Mouse (Mus musculus) CH12.LX (cell line): ENCODE measurements at regions not wholly inside any gene's neighbourhood (a gene's known extent, or its start where the extent isn't known, plus 50 kb on each side); places are given as distances from the start of the nearest gene placed in this dataset.

Source experiments
- DNase-seq: peaks from one replicate; pipeline ENCODE4 v3.0.0-alpha.2; 2013; ENCODE audit errors: extremely low read depth
- H3K27ac ChIP-seq: 2 replicates; pipeline ENCODE4 v1.5.1; 2012; ENCODE audit warnings: low read depth, mild to moderate bottlenecking, control low read depth, moderate library complexity; ENCODE audit not compliant: insufficient read depth
- H3K27me3 ChIP-seq: replicated peaks from 2 replicates; pipeline ENCODE3; 2012; ENCODE audit warnings: inconsistent platforms
- H3K36me3 ChIP-seq, 2 experiments: replicated peaks in 1 of 2; 2 replicates each; pipeline versions ENCODE3 to v1.6.1; 2012; ENCODE audit warnings: inconsistent platforms in 1 of 2, low read length in 1 of 2, mild to moderate bottlenecking in 1 of 2, mixed read lengths in 1 of 2, moderate library complexity in 1 of 2; ENCODE audit not compliant: control insufficient read depth in 1 of 2, insufficient read depth in 1 of 2
- H3K4me1 ChIP-seq, 2 experiments: 2 replicates each; pipeline ENCODE4 v1.6.1; 2012; ENCODE audit warnings: inconsistent platforms in 1 of 2, moderate library complexity in 1 of 2; ENCODE audit not compliant: insufficient read depth in 2 of 2, control insufficient read depth in 1 of 2
- H3K4me2 ChIP-seq: 2 replicates; pipeline ENCODE4 v1.6.1; 2012; ENCODE audit warnings: low read depth, mild to moderate bottlenecking, control low read depth; ENCODE audit not compliant: poor library complexity, insufficient read depth, severe bottlenecking
- H3K4me3 ChIP-seq, 3 experiments: fragments of 150-350 bp in 1 of 3; sonication (generic) in 1 of 3; replicated peaks in 1 of 3; 2 replicates each; pipeline versions ENCODE3 to v1.5.1; 2011 to 2012; ENCODE audit warnings: low read depth in 2 of 3, low read length in 2 of 3, mild to moderate bottlenecking in 2 of 3, moderate library complexity in 2 of 3, control low read depth in 1 of 3, improper control_type of control experiment in 1 of 3, inconsistent platforms in 1 of 3, mixed read lengths in 1 of 3; ENCODE audit not compliant: poor library complexity in 1 of 3
- H3K79me2 ChIP-seq: replicated peaks from 2 replicates; pipeline ENCODE4 v1.6.1; 2012; ENCODE audit warnings: mild to moderate bottlenecking, moderate library complexity; ENCODE audit not compliant: control insufficient read depth, poor library complexity, insufficient read depth, severe bottlenecking; ENCODE audit errors: extremely low read depth
- H3K9ac ChIP-seq: 2 replicates; pipeline ENCODE4 v1.6.1; 2012; ENCODE audit warnings: low read depth, mild to moderate bottlenecking, control low read depth, moderate library complexity; ENCODE audit not compliant: insufficient read depth
- H3K9me3 ChIP-seq: replicated peaks from 2 replicates; pipeline ENCODE3; 2012; ENCODE audit warnings: low read length, inconsistent platforms, mixed read lengths
- BHLHE40 ChIP-seq: IDR thresholded peaks from 2 replicates; pipeline ENCODE4 v1.6.1; 2011; ENCODE audit warnings: mild to moderate bottlenecking, low read depth, low read length, improper control_type of control experiment
- CHD2 ChIP-seq: IDR thresholded peaks from 2 replicates; pipeline ENCODE4 v1.6.1; 2011; ENCODE audit warnings: low read length, improper control_type of control experiment
- CTCF ChIP-seq, 2 experiments: IDR thresholded peaks in 1 of 2; conservative IDR thresholded peaks in 1 of 2; 2 replicates each; pipeline ENCODE4 v1.5.1; 2011 to 2012; ENCODE audit warnings: low read depth in 2 of 2, low read length in 2 of 2, improper control_type of control experiment in 1 of 2, inconsistent platforms in 1 of 2, mild to moderate bottlenecking in 1 of 2, moderate library complexity in 1 of 2
- ELF1 ChIP-seq: IDR thresholded peaks from 2 replicates; pipeline ENCODE4 v1.6.1; 2014; ENCODE audit warnings: low read depth, mild to moderate bottlenecking, inconsistent platforms, low read length, improper control_type of control experiment
- EP300 ChIP-seq: IDR thresholded peaks from 2 replicates; pipeline ENCODE4 v1.6.1; 2011; ENCODE audit warnings: low read length, improper control_type of control experiment
- ETS1 ChIP-seq: conservative IDR thresholded peaks from 2 replicates; pipeline ENCODE4 v1.6.1; 2012; ENCODE audit warnings: low read depth, mild to moderate bottlenecking, inconsistent platforms, low read length, improper control_type of control experiment, moderate library complexity
- IRF4 ChIP-seq: IDR thresholded peaks from 2 replicates; pipeline ENCODE4 v1.6.1; 2014; ENCODE audit warnings: low read depth, mild to moderate bottlenecking, inconsistent platforms, low read length, improper control_type of control experiment
- JUN ChIP-seq: IDR thresholded peaks from 2 replicates; pipeline ENCODE4 v1.6.1; 2011; ENCODE audit warnings: low read depth, mild to moderate bottlenecking, low read length, improper control_type of control experiment, moderate library complexity; ENCODE audit not compliant: insufficient read depth
- JUND ChIP-seq: conservative IDR thresholded peaks from 2 replicates; pipeline ENCODE4 v1.6.1; 2011; ENCODE audit warnings: low read depth, low read length, improper control_type of control experiment
- MAFK ChIP-seq: IDR thresholded peaks from 2 replicates; pipeline ENCODE4 v1.6.1; 2011; ENCODE audit warnings: low read length, improper control_type of control experiment; ENCODE audit not compliant: insufficient replicate concordance
- MAZ ChIP-seq: IDR thresholded peaks from 2 replicates; pipeline ENCODE4 v1.6.1; 2012; ENCODE audit warnings: low read depth, mild to moderate bottlenecking, inconsistent platforms, low read length, improper control_type of control experiment, moderate library complexity
- MXI1 ChIP-seq: IDR thresholded peaks from 2 replicates; pipeline ENCODE4 v1.6.1; 2011; ENCODE audit warnings: mild to moderate bottlenecking, low read depth, low read length, improper control_type of control experiment
- MYC ChIP-seq: IDR thresholded peaks from 2 replicates; pipeline ENCODE4 v1.6.1; 2011; ENCODE audit warnings: low read depth, mild to moderate bottlenecking, improper control_type of control experiment, low read length
- NELFE ChIP-seq: IDR thresholded peaks from 2 replicates; pipeline ENCODE4 v1.6.1; 2011; ENCODE audit warnings: low read depth, low read length, improper control_type of control experiment
- PAX5 ChIP-seq: IDR thresholded peaks from 2 replicates; pipeline ENCODE4 v1.6.1; 2012; ENCODE audit warnings: low read length, inconsistent platforms, mixed read lengths
- POLR2AphosphoS2 ChIP-seq: IDR thresholded peaks from 2 replicates; pipeline ENCODE4 v1.6.1; 2011; ENCODE audit warnings: low read depth, low read length, improper control_type of control experiment
- RCOR1 ChIP-seq: conservative IDR thresholded peaks from 2 replicates; pipeline ENCODE4 v1.6.1; 2012; ENCODE audit warnings: low read depth, mild to moderate bottlenecking, inconsistent platforms, low read length, improper control_type of control experiment
- SIN3A ChIP-seq: IDR thresholded peaks from 2 replicates; pipeline ENCODE4 v1.6.1; 2012; ENCODE audit warnings: low read length, improper control_type of control experiment, inconsistent platforms
- SMC3 ChIP-seq: IDR thresholded peaks from 2 replicates; pipeline ENCODE4 v1.6.1; 2011; ENCODE audit warnings: low read depth, low read length, improper control_type of control experiment
- TBP ChIP-seq: conservative IDR thresholded peaks from 2 replicates; pipeline ENCODE4 v1.6.1; 2011; ENCODE audit warnings: low read depth, low read length, improper control_type of control experiment
- TCF12 ChIP-seq: IDR thresholded peaks from 2 replicates; pipeline ENCODE4 v1.6.1; 2014; ENCODE audit warnings: low read depth, mild to moderate bottlenecking, inconsistent platforms, low read length, improper control_type of control experiment
- UBTF ChIP-seq: IDR thresholded peaks from 2 replicates; pipeline ENCODE4 v1.6.1; 2012; ENCODE audit warnings: low read depth, mild to moderate bottlenecking, inconsistent platforms, low read length, improper control_type of control experiment, moderate library complexity
- USF1 ChIP-seq: IDR thresholded peaks from 2 replicates; pipeline ENCODE4 v1.6.1; 2014; ENCODE audit warnings: low read depth, mild to moderate bottlenecking, inconsistent platforms, low read length, improper control_type of control experiment
- ZKSCAN1 ChIP-seq: IDR thresholded peaks from 2 replicates; pipeline ENCODE4 v1.6.1; 2012; ENCODE audit warnings: low read depth, inconsistent platforms, low read length, improper control_type of control experiment, borderline replicate concordance
- ZNF384 ChIP-seq: IDR thresholded peaks from 2 replicates; pipeline ENCODE4 v1.6.1; 2012; ENCODE audit warnings: low read depth, low read length, improper control_type of control experiment, inconsistent platforms
- dilution Hi-C: fragments of 300-500 bp; cut with MboI; formaldehyde crosslinking; loops from 2 replicates; pipeline ENCODE4 v1.14.3; 2020; ENCODE audit warnings: low sequenced_read_pairs; ENCODE audit not compliant: extremely low pct_unique_long_range_greater_than_20kb, extremely low pct_ligation_motif_present
- in situ Hi-C: fragments of 300-500 bp; cut with MboI; formaldehyde crosslinking; loops from 3 replicates; pipeline ENCODE4 v1.14.3; 2019; ENCODE audit warnings: low sequenced_read_pairs, low pct_ligation_motif_present, low pct_unique_long_range_greater_than_20kb, mixed read lengths

DNA sequence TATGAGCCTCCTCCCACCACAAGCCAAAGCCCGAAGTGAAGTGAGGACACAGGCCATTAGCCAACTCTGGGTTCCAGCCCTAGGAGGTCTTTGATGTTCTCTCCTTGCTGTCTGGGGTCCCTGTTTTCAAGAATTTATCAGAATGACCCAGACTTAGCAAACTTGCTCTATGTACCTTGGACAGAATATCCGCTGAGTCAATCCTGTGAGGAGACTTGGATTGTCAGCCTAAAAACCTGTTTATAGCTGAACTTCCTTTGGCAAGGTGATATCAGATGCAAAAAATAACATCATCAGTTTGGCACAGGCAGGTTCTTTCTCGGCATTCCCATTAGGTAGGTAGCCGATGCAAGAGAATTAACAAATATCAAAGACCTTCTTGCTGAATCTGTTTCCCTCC lies 146.9 kb upstream of the Igf1 start:
- in situ Hi-C loops, result no loop called here
- dilution Hi-C loops, result no loop called here
- Histone ChIP-seq H3K79me2 (no peaks in the 10 kb centered on the region), H3K9ac (no peak overlapping the region), H3K36me3 (no peaks in the 10 kb centered on the region), H3K4me2 (no peak overlapping the region), H3K4me3 (no peak overlapping the region), H3K27me3 (no peaks in the 10 kb centered on the region), H3K9me3 (no peaks in the 10 kb centered on the region), H3K4me1 (no peaks in the 10 kb centered on the region; a peak in 1 of 4 replicates), H3K27ac (no peak overlapping the region)
- TF ChIP-seq IRF4 (no peak), MYC (no peak), EP300 (no peak), TBP (no peak), UBTF (no peak), CHD2 (no peak), SIN3A (no peak), SMC3 (no peak), ZKSCAN1 (no peak), PAX5 (no peak), ZNF384 (no peak), USF1 (no peak)
- no peak for DNase-seq

DNA sequence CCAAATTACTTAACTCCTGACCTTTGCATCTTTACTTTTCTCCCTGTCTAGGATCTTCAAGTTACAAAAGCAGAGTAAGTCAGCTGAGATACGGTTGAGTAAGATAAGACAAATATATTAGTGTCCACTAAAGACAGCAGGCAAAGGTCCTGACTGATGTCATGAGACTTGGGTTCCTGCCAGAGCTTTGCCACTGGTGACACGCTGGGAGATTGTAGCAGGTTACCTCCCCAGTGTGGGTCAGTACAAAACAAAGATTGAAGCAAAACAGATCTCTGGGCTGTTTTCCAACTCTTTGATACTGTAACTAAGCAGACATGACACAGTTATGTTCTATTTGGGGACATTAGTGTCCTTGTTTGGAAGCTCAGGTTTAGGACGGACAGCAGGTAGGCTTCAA lies 146.3 kb upstream of the Igf1 start:
- no peaks in the 10 kb centered on the region for H3K79me2 ChIP-seq
- dilution Hi-C loops (no loop called here), in situ Hi-C loops (no loop called here)

More for the DNA sequence above, 146.3 kb upstream of the Igf1 start:
- Histone ChIP-seq H3K4me3 (no peak overlapping the region), H3K4me2 (no peak overlapping the region), H3K27me3 (no peaks in the 10 kb centered on the region), H3K9me3 (no peaks in the 10 kb centered on the region), H3K9ac (no peak overlapping the region), H3K36me3 (no peaks in the 10 kb centered on the region), H3K4me1 (no peaks in the 10 kb centered on the region; a peak in 1 of 4 replicates), H3K27ac (no peak overlapping the region)
- TF ChIP-seq CTCF (conservative IDR thresholded peaks at IDR 0.05 in 1 of 2, IDR thresholded peaks at IDR 0.05 in 1 of 2; ENCODE audit: low read depth in 2 of 2, low read length in 2 of 2) (no peak), MAZ (no peak), TCF12 (no peak), BHLHE40 (no peak), ELF1 (no peak), ETS1 (no peak), MAFK (no peak), SMC3 (no peak), ZNF384 (no peak), MYC (no peak), POLR2AphosphoS2 (no peak), NELFE (no peak), UBTF (no peak), JUN (no peak), RCOR1 (no peak), JUND (no peak), MXI1 (no peak)
- no peak for DNase-seq
